Mouse (Mus musculus): Measurements from ENCODE around the gene Hlf.

Gene Hlf

DNA sequence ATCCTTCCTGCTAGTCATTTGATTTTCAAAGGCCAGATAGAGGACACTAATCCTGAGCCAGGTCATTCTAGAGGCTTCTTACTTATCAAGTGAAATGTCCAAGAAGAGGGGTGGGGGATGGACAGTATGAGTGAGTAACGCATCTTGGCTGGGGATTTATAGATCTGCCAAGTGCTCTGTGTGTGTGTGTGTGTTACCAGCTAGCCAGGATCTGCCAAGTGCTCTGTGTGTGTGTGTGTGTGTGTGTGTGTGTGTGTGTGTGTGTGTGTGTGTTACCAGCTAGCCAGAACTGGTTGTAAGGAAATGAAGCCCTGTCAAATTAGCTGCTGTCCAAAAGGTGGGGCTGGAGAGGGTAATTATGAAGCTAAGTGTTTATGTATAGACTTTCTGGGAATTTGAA, 55.9 kb downstream of the Hlf start:
- no peak for DNase-seq

DNA sequence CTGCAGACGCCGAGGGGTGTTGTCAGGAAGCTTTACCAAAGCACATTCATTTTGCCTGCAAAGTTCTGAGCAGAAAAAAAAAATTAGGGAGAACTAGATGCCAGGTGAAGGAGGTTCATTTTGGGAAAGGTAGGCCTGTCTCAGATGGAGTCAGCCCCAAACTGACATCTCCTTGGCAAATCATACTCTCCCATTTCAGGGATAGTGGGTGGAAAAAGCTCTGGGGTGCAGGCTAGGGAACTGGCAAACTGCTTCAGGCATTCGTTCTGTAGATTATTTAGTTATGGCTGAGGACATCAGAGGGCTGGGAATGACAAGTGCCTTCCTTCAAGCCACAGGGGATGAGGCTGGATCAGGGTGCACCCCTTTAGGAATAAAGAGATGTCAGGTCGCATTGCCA, 58.0 kb downstream of the Hlf start:
- DNase-seq = no peak

DNA sequence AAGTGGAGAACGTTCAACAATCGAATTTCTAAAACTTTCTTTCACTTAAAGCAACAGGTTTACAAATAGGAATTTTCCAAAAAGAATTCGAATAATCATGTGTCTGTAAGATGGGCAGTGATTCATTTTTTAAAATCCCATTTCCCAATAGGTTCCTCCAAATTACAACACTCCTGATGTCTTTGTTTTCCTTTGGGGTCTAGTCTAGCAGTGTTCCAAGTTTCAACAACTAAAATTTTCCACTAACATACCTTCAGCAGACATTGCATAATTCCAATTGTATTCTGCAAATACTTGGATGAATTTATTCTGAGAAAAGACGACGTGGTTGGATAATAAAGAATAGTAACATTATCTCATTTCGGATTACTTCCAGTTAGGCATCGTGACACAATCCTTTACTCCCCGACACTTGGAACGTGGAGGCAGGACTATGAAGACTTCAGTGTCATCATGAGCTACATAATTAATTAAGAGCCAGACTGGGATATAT, 60.4 kb downstream of the Hlf start:
- DNase-seq = no peak

- peak; percentile 71 for DNase-seq
Observed at GRCm38 (mm10) chr11:90326836-90327235, 63.9 kb downstream of the Hlf start.

GRCm38 (mm10) chr11:90326146-90326545, 64.5 kb downstream of the Hlf start:
- no peak for DNase-seq

DNA sequence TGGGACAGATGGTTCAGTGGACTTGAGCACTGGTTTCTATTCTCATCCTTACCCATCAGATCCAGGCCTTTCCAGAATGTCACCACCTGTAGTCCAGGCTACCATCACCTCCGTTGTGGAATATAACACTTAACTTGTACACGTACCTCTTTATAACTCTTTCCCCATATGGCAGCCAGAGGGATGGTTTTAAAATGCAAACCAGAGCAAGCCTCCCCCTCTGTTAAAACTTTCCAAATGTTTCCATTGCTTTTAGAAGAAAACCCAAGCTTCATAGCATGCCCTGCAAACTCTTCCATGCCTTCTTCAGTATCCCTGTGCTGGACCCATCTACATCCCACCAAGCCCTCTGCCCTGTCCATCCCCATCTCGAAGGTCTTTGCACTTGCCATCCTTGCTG, 66.1 kb downstream of the Hlf start:
- DNase-seq = no peak

DNA sequence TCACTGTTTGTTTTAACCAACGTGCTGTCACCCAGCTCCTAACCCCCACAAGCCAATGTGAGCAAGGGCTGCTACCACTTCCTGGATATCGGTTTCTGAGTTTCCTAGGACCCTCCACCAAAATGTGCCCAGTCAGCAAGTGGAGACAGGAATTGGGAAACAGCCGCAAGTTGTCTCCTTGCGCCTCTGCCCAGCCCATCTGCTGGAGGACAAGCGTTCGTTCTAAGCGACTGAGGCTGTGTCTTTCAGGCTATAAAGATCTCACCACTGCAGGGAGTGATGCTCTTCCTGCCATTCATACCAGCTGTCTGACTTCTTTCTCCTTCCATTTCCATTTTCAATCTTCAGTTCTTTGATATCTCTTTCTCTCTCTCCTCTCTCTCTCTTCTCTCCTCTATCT, 69.8 kb downstream of the Hlf start:
- no peak for DNase-seq

DNA sequence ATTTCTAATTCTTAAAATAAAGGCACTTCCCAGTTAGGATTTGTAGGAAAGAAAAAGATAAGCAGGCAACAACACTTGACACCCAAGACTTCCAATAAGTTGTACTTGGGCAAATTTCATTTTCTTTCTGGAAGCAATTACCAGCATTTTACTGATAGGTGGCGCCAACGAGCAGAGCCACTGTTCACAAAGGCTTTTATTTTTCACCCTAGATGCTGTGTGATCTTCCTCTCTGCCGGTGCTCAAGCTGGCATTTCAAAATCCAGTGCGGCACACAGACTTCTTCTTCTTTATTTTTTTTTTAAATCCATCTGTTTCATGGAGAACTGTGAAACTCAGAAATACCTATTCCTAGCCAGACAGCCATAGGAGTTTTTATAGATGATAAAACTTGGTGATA, 73.2 kb downstream of the Hlf start:
- DNase-seq = peak; percentile 62

- no peak for DNase-seq
Observed at GRCm38 (mm10) chr11:90314606-90315005, 76.1 kb downstream of the Hlf start.

DNA sequence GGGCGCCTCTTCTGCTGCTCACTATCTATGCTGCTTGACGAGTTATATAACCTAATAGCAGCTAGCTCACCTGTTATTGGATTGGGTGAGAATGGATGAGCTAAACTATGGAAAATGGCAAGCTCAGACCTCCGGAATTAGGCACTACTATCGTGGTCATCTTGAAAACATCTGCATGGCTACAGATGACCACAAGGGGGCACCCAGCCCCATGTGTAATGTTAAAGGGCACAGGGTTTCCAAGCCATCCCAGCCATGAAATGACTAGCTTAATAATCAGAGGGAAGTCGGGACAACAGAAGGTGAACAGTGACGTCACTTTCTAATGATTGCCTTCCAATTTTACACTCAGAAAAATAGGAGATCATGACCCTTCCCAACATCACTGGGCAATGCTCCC, 83.7 kb downstream of the Hlf start:
- peak; percentile 81 for DNase-seq

- DNase-seq = no peak
Observed at GRCm38 (mm10) chr11:90306067-90306466, 84.6 kb downstream of the Hlf start.

DNA sequence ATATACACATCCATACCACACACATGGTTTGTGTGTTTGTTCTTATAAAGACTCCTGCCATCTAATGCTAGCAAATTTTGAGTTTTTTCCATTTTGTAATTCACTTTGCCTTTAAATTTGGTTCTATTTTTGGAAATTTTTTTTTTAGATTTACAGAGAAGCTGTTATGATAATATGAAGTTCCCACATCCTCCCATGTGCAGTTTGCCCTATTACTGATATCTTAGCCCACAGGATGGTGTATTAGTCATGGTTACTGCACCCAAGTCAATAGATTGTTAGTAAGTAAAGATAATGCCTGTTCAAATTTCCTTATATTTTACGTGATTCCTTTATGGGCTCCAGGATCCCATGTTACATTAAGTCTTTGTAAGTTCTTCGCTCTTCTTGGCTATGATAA, 96.1 kb downstream of the Hlf start:
- no peak for DNase-seq

DNA sequence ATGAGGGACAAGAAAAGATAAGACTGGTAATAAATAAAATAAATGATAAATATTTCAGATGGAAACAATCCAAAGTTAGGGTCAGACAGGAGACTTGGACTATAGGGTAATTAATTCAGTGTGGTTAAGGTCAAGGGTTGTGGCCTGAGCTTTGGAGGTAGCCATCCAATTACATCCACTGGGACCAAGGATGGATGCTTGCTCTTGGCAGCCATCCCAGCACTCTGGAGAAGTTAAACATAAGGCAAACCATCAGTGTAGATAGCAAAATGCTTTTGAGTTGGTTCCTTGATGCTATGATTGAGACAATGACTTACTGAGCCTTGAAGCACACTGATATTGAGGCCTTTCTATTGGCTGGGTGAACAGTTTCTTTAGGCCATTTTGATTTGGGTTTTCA, 97.9 kb downstream of the Hlf start:
- DNase-seq = peak; percentile 57

GRCm38 (mm10) chr11:90291156-90291555, 99.5 kb downstream of the Hlf start:
- DNase-seq = no peak

DNA sequence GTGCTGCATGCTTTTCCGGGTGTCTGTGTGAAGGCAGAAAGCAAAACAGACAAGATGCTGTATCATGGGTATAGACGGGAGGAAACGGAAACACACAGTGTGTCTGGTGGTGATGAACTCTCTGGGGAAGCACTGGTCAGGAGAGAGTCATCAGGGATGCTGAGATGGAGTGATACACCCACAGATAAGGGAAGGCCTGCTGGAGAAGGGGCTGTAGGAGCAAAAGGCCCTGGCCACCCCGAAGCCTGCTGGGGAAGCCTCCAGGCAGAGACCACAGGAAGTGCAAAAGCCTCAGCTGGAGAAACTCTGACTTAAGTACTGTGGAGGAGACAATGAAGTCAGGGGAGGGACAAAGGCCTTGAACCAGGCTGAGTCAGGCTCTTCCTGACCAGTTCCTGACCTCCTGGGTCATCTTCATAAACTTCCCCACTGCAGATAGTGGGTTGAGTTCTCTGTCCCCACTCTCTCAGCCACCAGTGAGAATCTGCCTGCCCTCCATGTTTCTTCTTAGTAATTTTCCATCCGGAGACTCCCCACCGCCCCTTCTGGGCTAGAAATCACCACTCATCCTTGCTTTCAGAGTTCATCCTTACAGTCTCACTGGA, 104.0 kb downstream of the Hlf start:
- peak; percentile 12 for DNase-seq

Measured in kidney, postnatal 10 days (tissue).